18 mouse cellular contexts compared by ENCODE assay signal in genomic region chr15:80460011-80460410, GRCm38 (mm10).
DNase-seq lines count a peak whose midpoint lies in the region; ATAC-seq lines count a peak whose summit lies in the region.
"Had no signal": no experiment of that assay in that cellular context is flagged by ENCODE, and none has a peak within 500 bp of the region (broad histone marks: within the 10 kb centered on the region; RNA-seq: fewer than 3 reads in every experiment).

No protein-coding gene starts in this region.

- H3K9me3 ChIP-seq in neural tube, embryonic 13.5 days: no peaks in the 10 kb centered on the region
- H3K9me3 ChIP-seq in forebrain, embryonic 14.5 days (replicated peaks; ENCODE audit: control insufficient read depth, low read length): no peaks in the 10 kb centered on the region
- no peaks in the 10 kb centered on the region for H3K9me3 ChIP-seq in hindbrain, embryonic 15.5 days
- H3K9me3 ChIP-seq in heart, embryonic 11.5 days (replicated peaks; ENCODE audit: control insufficient read depth, low read length): no peaks in the 10 kb centered on the region
- H3K9me3 ChIP-seq: heart, embryonic 10.5 days; liver, embryonic 13.5 days had no signal

- peaks cover 20% of the 10 kb centered on the region for H3K27me3 ChIP-seq in neural tube, embryonic 13.5 days
- H3K27me3 ChIP-seq in forebrain, embryonic 14.5 days (replicated peaks; ENCODE audit: control insufficient read depth, insufficient read depth, low read length): peaks cover 6% of the 10 kb centered on the region; the same call in 1 of the 2 replicates
- no peaks in the 10 kb centered on the region for H3K27me3 ChIP-seq in hindbrain, embryonic 15.5 days
- peaks cover 18% of the 10 kb centered on the region for H3K27me3 ChIP-seq in heart, embryonic 11.5 days (ENCODE audit: control insufficient read depth, insufficient read depth, low read length)

- 0 out of 2 replicates have a peak, but pooled peaks have one; percentile 20 for ATAC-seq in neural tube, embryonic 13.5 days (ENCODE audit: low read depth)
- peak; percentile 93 for ATAC-seq in forebrain, embryonic 14.5 days
- no peak for ATAC-seq in hindbrain, embryonic 15.5 days (ENCODE audit: low FRiP score, low read depth)
- ATAC-seq in heart, embryonic 11.5 days (replicated peaks; ENCODE audit: insufficient number of reproducible peaks, low FRiP score, low TSS enrichment): no peak
- ATAC-seq: Patski had no signal

- peak overlapping the region; percentile 54; the same call in 1 of the 2 replicates for H3K9ac ChIP-seq in neural tube, embryonic 13.5 days
- no peak overlapping the region for H3K9ac ChIP-seq in forebrain, embryonic 14.5 days (ENCODE audit: low read length)
- no peak overlapping the region for H3K9ac ChIP-seq in hindbrain, embryonic 15.5 days
- H3K9ac ChIP-seq in heart, embryonic 11.5 days (ENCODE audit: low read depth, low read length): no peak overlapping the region
- H3K9ac ChIP-seq: liver, embryonic 13.5 days had no signal

- no peak for DNase-seq in neural tube, embryonic 10.5 days (ENCODE audit: extremely low spot score, low spot score)
- DNase-seq in forebrain, embryonic 14.5 days (ENCODE audit: low spot score): peak; percentile 89
- DNase-seq in right cerebral cortex, postnatal 10 days (ENCODE audit: low spot score in 2 of 2): peak; percentile 50 to 57
- DNase-seq in testis, postnatal 10 days (ENCODE audit: low spot score): no peak
- DNase-seq: cerebellum, adult 9-10 months; gastrocnemius, postnatal 10 days; heart, postnatal 36 days; kidney, adult 8-10 months; kidney, postnatal 4 days; left cerebral cortex, postnatal 4 days; liver, embryonic 13.5 days; lung, postnatal 10 days; thymus, postnatal 25 days had no signal

- H3K36me3 ChIP-seq in neural tube, embryonic 13.5 days: no peaks in the 10 kb centered on the region
- H3K36me3 ChIP-seq in forebrain, embryonic 14.5 days (ENCODE audit: control insufficient read depth, insufficient read depth, low read length): no peaks in the 10 kb centered on the region
- no peaks in the 10 kb centered on the region for H3K36me3 ChIP-seq in hindbrain, embryonic 15.5 days
- H3K36me3 ChIP-seq in heart, embryonic 11.5 days (ENCODE audit: control insufficient read depth, insufficient read depth, low read length): no peaks in the 10 kb centered on the region
- H3K36me3 ChIP-seq: heart, embryonic 10.5 days; liver, embryonic 13.5 days had no signal

- peak overlapping the region; percentile 65; the same call in 1 of the 2 replicates for H3K27ac ChIP-seq in neural tube, embryonic 13.5 days (replicated peaks)
- peak overlapping the region; percentile 78 for H3K27ac ChIP-seq in forebrain, embryonic 14.5 days (ENCODE audit: low read depth, low read length)
- H3K27ac ChIP-seq in hindbrain, embryonic 15.5 days (replicated peaks): peak overlapping the region; percentile 35; the same call in 1 of the 2 replicates
- H3K27ac ChIP-seq in heart, embryonic 11.5 days (ENCODE audit: low read depth, low read length): no peak overlapping the region
- H3K27ac ChIP-seq: heart, embryonic 10.5 days; liver, embryonic 13.5 days had no signal

- no peak overlapping the region for H3K4me3 ChIP-seq in neural tube, embryonic 13.5 days
- H3K4me3 ChIP-seq in forebrain, embryonic 14.5 days (ENCODE audit: low read depth, low read length): no peak overlapping the region
- no peak overlapping the region for H3K4me3 ChIP-seq in hindbrain, embryonic 15.5 days
- H3K4me3 ChIP-seq in heart, embryonic 11.5 days (ENCODE audit: low read depth, low read length): no peak overlapping the region
- H3K4me3 ChIP-seq: heart, embryonic 10.5 days; liver, embryonic 13.5 days had no signal

- WGBS in neural tube, embryonic 13.5 days: 30% methylated on average over 9 of the region's 9 CpGs
- 6% methylated on average over 9 of the region's 9 CpGs for WGBS in forebrain, embryonic 14.5 days
- WGBS in hindbrain, embryonic 15.5 days: 15% methylated on average over 9 of the region's 9 CpGs
- 58% methylated on average over 9 of the region's 9 CpGs for WGBS in heart, embryonic 11.5 days (ENCODE audit: insufficient replicate concordance)

- H3K4me1 ChIP-seq in neural tube, embryonic 13.5 days (replicated peaks): peaks cover 24% of the 10 kb centered on the region
- H3K4me1 ChIP-seq in forebrain, embryonic 14.5 days (ENCODE audit: control insufficient read depth, insufficient read depth, low read length): peaks cover 13% of the 10 kb centered on the region
- peaks cover 15% of the 10 kb centered on the region for H3K4me1 ChIP-seq in hindbrain, embryonic 15.5 days (replicated peaks)
- H3K4me1 ChIP-seq in heart, embryonic 11.5 days (ENCODE audit: control insufficient read depth, insufficient read depth, low read length): peaks cover 10% of the 10 kb centered on the region

- no peak overlapping the region for H3K4me2 ChIP-seq in neural tube, embryonic 13.5 days
- H3K4me2 ChIP-seq in forebrain, embryonic 14.5 days (ENCODE audit: low read length): peak overlapping the region; percentile 30
- no peak overlapping the region for H3K4me2 ChIP-seq in hindbrain, embryonic 15.5 days
- no peak overlapping the region for H3K4me2 ChIP-seq in heart, embryonic 11.5 days
- H3K4me2 ChIP-seq: liver, embryonic 13.5 days had no signal

Comparison
In these comparisons a context has a peak if more than half of its experiments do, and no peak if none do; other contexts are left out.
1. ATAC-seq: peak in neural tube, embryonic 13.5 days (single experiment) and forebrain, embryonic 14.5 days (single experiment); none in hindbrain, embryonic 15.5 days (single experiment) and heart, embryonic 11.5 days (single experiment).
2. DNase-seq: peak in forebrain, embryonic 14.5 days (single experiment) and right cerebral cortex, postnatal 10 days (2 of 2); none in neural tube, embryonic 10.5 days (single experiment) and testis, postnatal 10 days (single experiment).